Mouse (Mus musculus): ENCODE results near the gene Tshb. TPM values are rescaled to one million over a fixed set of nuclear protein-coding genes. Genes with fewer than 3 reads are reported as not detected.

Gene Tshb
- polyA plus RNA-seq, 1 experiment = not detected

GRCm38 (mm10) chr3:102757019-102757418, 25.5 kb downstream of the Tshb start:
- TF ChIP-seq CTCF (IDR thresholded peaks at IDR 0.05; ENCODE audit: control insufficient read depth, insufficient read depth, low read length) (no peak), POLR2A (IDR thresholded peaks at IDR 0.05; ENCODE audit: borderline replicate concordance, control insufficient read depth, low read depth, low read length) (no peak)
- no peak overlapping the region for H3K27ac ChIP-seq (ENCODE audit: control insufficient read depth, insufficient read depth, low read depth, low read length, poor library complexity)
- 84% methylated on average over 6 of the region's 6 CpGs for WGBS
- H3K4me1 ChIP-seq (ENCODE audit: control insufficient read depth, insufficient read depth, low read length) = no peaks in the 10 kb centered on the region
- H3K4me3 ChIP-seq (replicated peaks; ENCODE audit: control insufficient read depth, low read depth, low read length) = no peak overlapping the region

- Histone ChIP-seq H3K27ac (ENCODE audit: control insufficient read depth, insufficient read depth, low read depth, low read length, poor library complexity) (no peak overlapping the region), H3K4me1 (ENCODE audit: control insufficient read depth, insufficient read depth, low read length) (no peaks in the 10 kb centered on the region), H3K4me3 (replicated peaks; ENCODE audit: control insufficient read depth, low read depth, low read length) (no peak overlapping the region)
- TF ChIP-seq POLR2A (IDR thresholded peaks at IDR 0.05; ENCODE audit: borderline replicate concordance, control insufficient read depth, low read depth, low read length) = no peak
- TF ChIP-seq CTCF (IDR thresholded peaks at IDR 0.05; ENCODE audit: control insufficient read depth, insufficient read depth, low read length) = no peak
- WGBS = 0% methylated on average over 1 of the region's 1 CpGs
Measured at GRCm38 (mm10) chr3:102755801-102756200, 26.7 kb downstream of the Tshb start.

DNA sequence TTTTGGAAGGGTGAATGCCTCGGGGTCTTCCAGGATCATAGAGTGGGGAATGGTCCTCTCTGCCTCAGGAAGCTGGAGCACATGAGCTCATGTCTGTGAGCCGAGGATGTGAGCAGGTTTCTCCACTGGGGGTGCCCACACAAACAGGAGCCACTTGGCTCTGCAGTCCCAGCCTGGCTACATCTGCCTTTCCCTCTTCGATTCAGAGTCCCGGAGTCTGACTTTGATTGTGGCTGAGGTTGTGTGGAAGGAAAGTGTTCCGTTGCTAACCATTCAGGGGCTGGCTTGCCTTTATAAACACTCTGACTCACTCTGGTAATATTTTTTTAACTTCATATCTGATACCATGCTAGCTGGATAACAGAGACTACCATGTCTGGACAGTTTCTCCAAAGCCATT, 30.1 kb downstream of the Tshb start:
- no peak for TF ChIP-seq POLR2A (IDR thresholded peaks at IDR 0.05; ENCODE audit: borderline replicate concordance, control insufficient read depth, low read depth, low read length)
- no peak for TF ChIP-seq CTCF (IDR thresholded peaks at IDR 0.05; ENCODE audit: control insufficient read depth, insufficient read depth, low read length)
- H3K27ac ChIP-seq (ENCODE audit: control insufficient read depth, insufficient read depth, low read depth, low read length, poor library complexity) = no peak overlapping the region
- no peaks in the 10 kb centered on the region for H3K4me1 ChIP-seq (ENCODE audit: control insufficient read depth, insufficient read depth, low read length)
- 77% methylated on average over 5 of the region's 5 CpGs for WGBS
- no peak overlapping the region for H3K4me3 ChIP-seq (replicated peaks; ENCODE audit: control insufficient read depth, low read depth, low read length)

DNA sequence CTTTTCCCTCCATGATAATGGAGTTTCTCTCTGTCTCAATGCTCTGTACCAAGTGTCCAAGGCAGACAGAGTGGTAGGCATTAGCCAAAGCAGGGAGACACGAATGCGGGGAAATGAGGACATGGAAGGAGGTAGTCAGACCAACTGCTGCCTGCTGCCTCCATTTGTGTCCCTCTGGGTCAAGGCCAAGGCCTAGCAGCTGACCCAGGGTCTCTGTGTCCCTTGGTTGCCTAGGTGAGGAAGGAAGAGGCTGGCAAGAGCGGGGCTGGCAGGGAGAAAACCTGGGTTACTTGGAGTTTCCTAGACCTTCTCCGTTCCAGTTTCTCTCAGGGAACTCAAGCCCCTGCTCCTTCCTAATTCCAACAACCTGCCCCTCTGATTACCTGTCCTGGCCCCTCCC, 30.5 kb downstream of the Tshb start:
- 88% methylated on average over 4 of the region's 4 CpGs for WGBS
- no peaks in the 10 kb centered on the region for H3K4me1 ChIP-seq (ENCODE audit: control insufficient read depth, insufficient read depth, low read length)

GRCm38 (mm10) chr3:102751536-102751935, 31.0 kb downstream of the Tshb start:
- 87% methylated on average over 3 of the region's 3 CpGs for WGBS
- no peak for TF ChIP-seq CTCF (IDR thresholded peaks at IDR 0.05; ENCODE audit: control insufficient read depth, insufficient read depth, low read length)
- no peak for TF ChIP-seq POLR2A (IDR thresholded peaks at IDR 0.05; ENCODE audit: borderline replicate concordance, control insufficient read depth, low read depth, low read length)
- Histone ChIP-seq H3K4me3 (replicated peaks; ENCODE audit: control insufficient read depth, low read depth, low read length) (no peak overlapping the region), H3K4me1 (ENCODE audit: control insufficient read depth, insufficient read depth, low read length) (no peaks in the 10 kb centered on the region), H3K27ac (ENCODE audit: control insufficient read depth, insufficient read depth, low read depth, low read length, poor library complexity) (no peak overlapping the region)

More for the DNA sequence above, 30.5 kb downstream of the Tshb start:
- Histone ChIP-seq H3K4me3 (replicated peaks; ENCODE audit: control insufficient read depth, low read depth, low read length) (no peak overlapping the region), H3K27ac (ENCODE audit: control insufficient read depth, insufficient read depth, low read depth, low read length, poor library complexity) (no peak overlapping the region)
- TF ChIP-seq CTCF (IDR thresholded peaks at IDR 0.05; ENCODE audit: control insufficient read depth, insufficient read depth, low read length) (no peak), POLR2A (IDR thresholded peaks at IDR 0.05; ENCODE audit: borderline replicate concordance, control insufficient read depth, low read depth, low read length) (no peak)

DNA sequence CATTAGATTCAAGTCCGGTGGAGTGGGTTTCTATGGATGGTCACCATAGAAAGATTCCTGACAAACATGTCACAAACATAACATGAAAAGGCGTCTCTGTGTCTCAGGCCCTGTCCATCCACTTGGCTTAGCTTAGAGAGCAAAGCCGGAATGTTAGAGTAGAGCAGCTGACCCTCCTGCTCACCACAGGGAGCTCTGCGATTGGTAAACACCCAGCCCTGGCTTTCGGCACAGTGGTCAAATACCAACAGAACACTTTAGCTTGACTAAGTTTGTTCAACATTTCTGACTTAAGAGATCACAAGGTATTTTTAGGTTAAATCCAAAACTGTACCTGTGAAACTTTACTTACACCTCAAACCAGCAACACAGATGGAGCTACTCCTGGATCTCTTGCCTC, 31.4 kb downstream of the Tshb start:
- TF ChIP-seq CTCF (IDR thresholded peaks at IDR 0.05; ENCODE audit: control insufficient read depth, insufficient read depth, low read length) (no peak), POLR2A (IDR thresholded peaks at IDR 0.05; ENCODE audit: borderline replicate concordance, control insufficient read depth, low read depth, low read length) (no peak)

DNA sequence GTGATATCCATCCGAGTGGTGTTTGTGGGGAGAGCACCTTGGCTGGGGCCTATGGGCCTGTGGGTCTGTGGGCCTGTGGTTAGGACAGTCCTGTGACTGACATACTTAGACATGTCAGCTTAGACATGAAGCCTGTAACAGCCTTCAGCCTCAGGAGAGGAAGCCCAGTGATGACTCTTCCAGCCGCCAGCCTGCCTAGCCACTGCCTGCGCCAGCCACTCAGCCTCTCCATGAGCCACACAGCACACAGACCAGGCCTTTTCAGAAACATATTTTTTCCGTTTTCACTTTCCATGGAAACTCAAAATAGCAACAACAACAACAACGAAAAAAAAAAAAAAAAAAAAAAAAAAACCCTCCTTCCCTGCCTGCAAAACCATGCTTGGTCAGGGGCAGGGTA, 33.8 kb downstream of the Tshb start:
- H3K4me1 ChIP-seq (ENCODE audit: control insufficient read depth, insufficient read depth, low read length) = peaks cover 4% of the 10 kb centered on the region; the same call in 1 of the 2 replicates
- WGBS = 66% methylated on average over 5 of the region's 5 CpGs
- TF ChIP-seq CTCF (IDR thresholded peaks at IDR 0.05; ENCODE audit: control insufficient read depth, insufficient read depth, low read length) = no peak
- no peak for TF ChIP-seq POLR2A (IDR thresholded peaks at IDR 0.05; ENCODE audit: borderline replicate concordance, control insufficient read depth, low read depth, low read length)
- no peak overlapping the region for H3K4me3 ChIP-seq (replicated peaks; ENCODE audit: control insufficient read depth, low read depth, low read length)
- H3K27ac ChIP-seq (ENCODE audit: control insufficient read depth, insufficient read depth, low read depth, low read length, poor library complexity) = no peak overlapping the region

More for the DNA sequence above, 31.4 kb downstream of the Tshb start:
- Histone ChIP-seq H3K4me1 (ENCODE audit: control insufficient read depth, insufficient read depth, low read length) (no peaks in the 10 kb centered on the region; the same call in 1 of the 2 replicates), H3K27ac (ENCODE audit: control insufficient read depth, insufficient read depth, low read depth, low read length, poor library complexity) (no peak overlapping the region), H3K4me3 (replicated peaks; ENCODE audit: control insufficient read depth, low read depth, low read length) (no peak overlapping the region)
- WGBS = 89% methylated on average over 5 of the region's 5 CpGs

DNA sequence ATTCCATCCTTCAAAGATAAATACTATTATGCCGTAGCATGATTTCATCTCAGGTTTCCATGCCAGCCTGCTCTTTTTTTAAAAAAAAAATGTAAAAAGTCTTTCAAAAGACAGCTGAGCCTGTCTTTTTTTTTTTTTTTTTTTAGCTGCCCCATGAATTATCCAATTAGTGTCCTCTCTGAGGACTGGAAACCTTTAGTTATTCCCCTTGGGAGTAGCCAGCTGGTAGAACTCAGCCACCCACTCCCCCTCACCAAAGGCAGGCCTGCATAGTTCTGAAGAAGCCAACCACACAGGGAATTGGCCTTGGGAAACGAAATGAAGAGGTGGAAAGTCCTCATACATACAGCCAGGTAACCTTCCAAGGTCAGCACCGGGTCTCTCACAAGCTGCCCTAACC, 34.5 kb downstream of the Tshb start:
- Histone ChIP-seq H3K4me1 (ENCODE audit: control insufficient read depth, insufficient read depth, low read length) (peaks cover 4% of the 10 kb centered on the region; the same call in 1 of the 2 replicates), H3K4me3 (replicated peaks; ENCODE audit: control insufficient read depth, low read depth, low read length) (no peak overlapping the region), H3K27ac (ENCODE audit: control insufficient read depth, insufficient read depth, low read depth, low read length, poor library complexity) (no peak overlapping the region)
- WGBS = 73% methylated on average over 3 of the region's 3 CpGs
- no peak for TF ChIP-seq POLR2A (IDR thresholded peaks at IDR 0.05; ENCODE audit: borderline replicate concordance, control insufficient read depth, low read depth, low read length)
- TF ChIP-seq CTCF (IDR thresholded peaks at IDR 0.05; ENCODE audit: control insufficient read depth, insufficient read depth, low read length) = no peak

GRCm38 (mm10) chr3:102746174-102746573, 36.3 kb downstream of the Tshb start:
- H3K4me3 ChIP-seq (replicated peaks; ENCODE audit: control insufficient read depth, low read depth, low read length) = no peak overlapping the region
- TF ChIP-seq CTCF (IDR thresholded peaks at IDR 0.05; ENCODE audit: control insufficient read depth, insufficient read depth, low read length) (no peak), POLR2A (IDR thresholded peaks at IDR 0.05; ENCODE audit: borderline replicate concordance, control insufficient read depth, low read depth, low read length) (no peak)
- WGBS = 52% methylated on average over 4 of the region's 4 CpGs
- H3K4me1 ChIP-seq (ENCODE audit: control insufficient read depth, insufficient read depth, low read length) = peaks cover 4% of the 10 kb centered on the region; the same call in 1 of the 2 replicates
- no peak overlapping the region for H3K27ac ChIP-seq (ENCODE audit: control insufficient read depth, insufficient read depth, low read depth, low read length, poor library complexity)
